Mouse (Mus musculus): Measurements from ENCODE around the gene Abhd17b. TPM values are rescaled to one million over a fixed set of nuclear protein-coding genes. Genes with fewer than 3 reads are reported as not detected.

The Abhd17b gene
- total and polyA plus RNA-seq, 3 experiments: 19.3 to 62.1 (median 33.5) TPM

GRCm38 (mm10) chr19:21651664-21652063 is 1.3 kb upstream of the Abhd17b start:
- peaks cover 70% of the 10 kb centered on the region for H3K79me2 ChIP-seq (replicated peaks; ENCODE audit: control insufficient read depth, extremely low read depth, insufficient read depth, poor library complexity, severe bottlenecking)
- DNase-seq (ENCODE audit: extremely low read depth): no peak
- H3K9ac ChIP-seq (ENCODE audit: insufficient read depth, low read depth): peak overlapping the region; percentile 75
- peaks cover 17 to 52% of the 10 kb centered on the region in 2 experiments for H3K4me1 ChIP-seq (ENCODE audit: control insufficient read depth in 1 of 2, insufficient read depth in 2 of 2)
- in situ Hi-C loops (cut with MboI; ENCODE audit: low pct_ligation_motif_present, low pct_unique_long_range_greater_than_20kb, low sequenced_read_pairs): loop anchor here (5.0 to 10.0 kb wide), 4 partner anchors 54 to 277 kb away; no protein-coding TSS in a partner anchor
- H3K27ac ChIP-seq (ENCODE audit: insufficient read depth, low read depth): no peak overlapping the region
- peak overlapping the region; percentile 69 for H3K4me2 ChIP-seq (ENCODE audit: insufficient read depth, low read depth, poor library complexity, severe bottlenecking)
- peaks cover 4 to 32% of the 10 kb centered on the region in 2 experiments for H3K36me3 ChIP-seq (replicated peaks in 1 of 2; ENCODE audit: control insufficient read depth in 1 of 2, insufficient read depth in 1 of 2, low read length in 1 of 2)
- TF ChIP-seq TBP (conservative IDR thresholded peaks at IDR 0.05; ENCODE audit: low read depth, low read length) (no peak), GABPA (IDR thresholded peaks at IDR 0.05; ENCODE audit: insufficient replicate concordance, low read depth, low read length) (no peak), TCF12 (IDR thresholded peaks at IDR 0.05; ENCODE audit: low read depth, low read length) (no peak), CHD2 (IDR thresholded peaks at IDR 0.05; ENCODE audit: low read length) (no peak), ZNF384 (IDR thresholded peaks at IDR 0.05; ENCODE audit: low read depth, low read length) (no peak), MXI1 (IDR thresholded peaks at IDR 0.05; ENCODE audit: low read depth, low read length) (no peak), BHLHE40 (IDR thresholded peaks at IDR 0.05; ENCODE audit: low read depth, low read length) (no peak), E2F4 (IDR thresholded peaks at IDR 0.05; ENCODE audit: insufficient replicate concordance, low read depth, low read length) (no peak), RCOR1 (conservative IDR thresholded peaks at IDR 0.05; ENCODE audit: low read depth, low read length) (no peak), CTCF (conservative IDR thresholded peaks at IDR 0.05 in 1 of 2, IDR thresholded peaks at IDR 0.05 in 1 of 2; ENCODE audit: low read depth in 2 of 2, low read length in 2 of 2) (no peak)
- H3K27me3 ChIP-seq (replicated peaks): no peaks in the 10 kb centered on the region
- no peaks in the 10 kb centered on the region for H3K9me3 ChIP-seq (replicated peaks; ENCODE audit: low read length)
- dilution Hi-C loops (cut with MboI; ENCODE audit: extremely low pct_ligation_motif_present, extremely low pct_unique_long_range_greater_than_20kb, low sequenced_read_pairs): no loop called here
- peak overlapping the region; percentile 70 to 91 (median 91) for H3K4me3 ChIP-seq (replicated peaks in 1 of 3; ENCODE audit: low read depth in 2 of 3, low read length in 2 of 3, poor library complexity in 1 of 3)

GRCm38 (mm10) chr19:21652285-21653171 is 457 bp upstream of the Abhd17b start, which contains the start of gene 1110059E24Rik:
Gene 1110059E24Rik, minus strand, starts transcription at chr19:21652976.
- Histone ChIP-seq H3K4me1 (ENCODE audit: control insufficient read depth in 1 of 2, insufficient read depth in 2 of 2) (peaks cover 12 to 46% of the 10 kb centered on the region in 2 experiments), H3K4me3 (replicated peaks in 1 of 3; ENCODE audit: low read depth in 2 of 3, low read length in 2 of 3, poor library complexity in 1 of 3) (peak within 1 kb of the TSS; percentile 87 to 91 (median 91)), H3K36me3 (replicated peaks in 1 of 2; ENCODE audit: control insufficient read depth in 1 of 2, insufficient read depth in 1 of 2, low read length in 1 of 2) (peaks cover 2 to 28% of the 10 kb centered on the region in 2 experiments), H3K79me2 (replicated peaks; ENCODE audit: control insufficient read depth, extremely low read depth, insufficient read depth, poor library complexity, severe bottlenecking) (peaks cover 70% of the 10 kb centered on the region), H3K9me3 (replicated peaks; ENCODE audit: low read length) (no peaks in the 10 kb centered on the region), H3K27me3 (replicated peaks) (no peaks in the 10 kb centered on the region), H3K4me2 (ENCODE audit: insufficient read depth, low read depth, poor library complexity, severe bottlenecking) (peak within 1 kb of the TSS; percentile 69), H3K27ac (ENCODE audit: insufficient read depth, low read depth) (peak within 1 kb of the TSS; percentile 79), H3K9ac (ENCODE audit: insufficient read depth, low read depth) (peak within 1 kb of the TSS; percentile 89)
- peak; percentile 99 for DNase-seq (ENCODE audit: extremely low read depth)
- in situ Hi-C loops (cut with MboI; ENCODE audit: low pct_ligation_motif_present, low pct_unique_long_range_greater_than_20kb, low sequenced_read_pairs) (loop anchor here (5.0 to 10.0 kb wide), 4 partner anchors 55 to 278 kb away; no protein-coding TSS in a partner anchor), dilution Hi-C loops (cut with MboI; ENCODE audit: extremely low pct_ligation_motif_present, extremely low pct_unique_long_range_greater_than_20kb, low sequenced_read_pairs) (no loop called here)
- peak; percentile 64 for TF ChIP-seq POLR2A (IDR thresholded peaks at IDR 0.05; ENCODE audit: low read depth, low read length)
- peak; percentile 99 for TF ChIP-seq USF1 (IDR thresholded peaks at IDR 0.05; ENCODE audit: low read depth, low read length)
- TF ChIP-seq HCFC1 (IDR thresholded peaks at IDR 0.05; ENCODE audit: low read depth, low read length): peak; percentile 88
- peak; percentile 62; the same call in 1 of the 2 replicates for TF ChIP-seq MEF2A (IDR thresholded peaks at IDR 0.05; ENCODE audit: borderline replicate concordance, low read depth, low read length)
- TF ChIP-seq NRF1 (IDR thresholded peaks at IDR 0.05; ENCODE audit: low read depth, low read length): peak; percentile 52; the same call in 1 of the 2 replicates
- peak; percentile 92 for TF ChIP-seq CHD2 (IDR thresholded peaks at IDR 0.05; ENCODE audit: low read length)
- TF ChIP-seq ZMIZ1 (IDR thresholded peaks at IDR 0.05; ENCODE audit: low read depth, low read length): peak; percentile 37; the same call in 1 of the 2 replicates
- no peak for TF ChIP-seq JUN (IDR thresholded peaks at IDR 0.05; ENCODE audit: insufficient read depth, low read depth, low read length)
- peak; percentile 62 for TF ChIP-seq TCF12 (IDR thresholded peaks at IDR 0.05; ENCODE audit: low read depth, low read length)
- peak; percentile 92; the same call in 1 of the 2 replicates for TF ChIP-seq E2F4 (IDR thresholded peaks at IDR 0.05; ENCODE audit: insufficient replicate concordance, low read depth, low read length)
- TF ChIP-seq TBP (conservative IDR thresholded peaks at IDR 0.05; ENCODE audit: low read depth, low read length): no peak
- TF ChIP-seq GABPA (IDR thresholded peaks at IDR 0.05; ENCODE audit: insufficient replicate concordance, low read depth, low read length): no peak
- no peak for TF ChIP-seq RAD21 (IDR thresholded peaks at IDR 0.05; ENCODE audit: low read depth, low read length)
- TF ChIP-seq ETS1 (conservative IDR thresholded peaks at IDR 0.05; ENCODE audit: low read depth, low read length): peak; percentile 59
- TF ChIP-seq RCOR1 (conservative IDR thresholded peaks at IDR 0.05; ENCODE audit: low read depth, low read length): no peak
- TF ChIP-seq NELFE (IDR thresholded peaks at IDR 0.05; ENCODE audit: low read depth, low read length): peak; percentile 59
- peak; percentile 67; the same call in 1 of the 2 replicates for TF ChIP-seq KAT2A (IDR thresholded peaks at IDR 0.05; ENCODE audit: insufficient replicate concordance, low read length)
- peak; percentile 78; the same call in 1 of the 2 replicates for TF ChIP-seq MXI1 (IDR thresholded peaks at IDR 0.05; ENCODE audit: low read depth, low read length)
- no peak for TF ChIP-seq EP300 (IDR thresholded peaks at IDR 0.05; ENCODE audit: low read length)
- peak; percentile 98 for TF ChIP-seq MAX (IDR thresholded peaks at IDR 0.05; ENCODE audit: low read length)
- TF ChIP-seq ZNF384 (IDR thresholded peaks at IDR 0.05; ENCODE audit: low read depth, low read length): no peak
- peak; percentile 94 for TF ChIP-seq SIN3A (IDR thresholded peaks at IDR 0.05; ENCODE audit: low read length)
- TF ChIP-seq BHLHE40 (IDR thresholded peaks at IDR 0.05; ENCODE audit: low read depth, low read length): peak; percentile 97
- TF ChIP-seq MYC (IDR thresholded peaks at IDR 0.05; ENCODE audit: low read depth, low read length): peak; percentile 74; the same call in 1 of the 2 replicates
- peak; percentile 65 for TF ChIP-seq IRF4 (IDR thresholded peaks at IDR 0.05; ENCODE audit: low read depth, low read length)
- peak; percentile 97 for TF ChIP-seq USF2 (conservative IDR thresholded peaks at IDR 0.05; ENCODE audit: low read depth, low read length)
